Mouse (Mus musculus) limb, embryonic 14.5 days (tissue): Measurements from ENCODE around the gene Vmn1r85. TPM values are rescaled to one million over a fixed set of nuclear protein-coding genes. Genes with fewer than 3 reads are reported as not detected.
"Not testable (repeated sequence)": the region's sequence is repeated elsewhere in the genome, so short reads cannot be mapped to it uniquely, and the experiment has no call there.

Experiments used
- ATAC-seq: fragments of 200-750 bp; cut with Nextera tagmentation; 2 replicates; pipeline ENCODE4 v1.8.0; 2017; ENCODE audit warnings: low read depth, moderate number of reproducible peaks, moderate TSS enrichment; ENCODE audit not compliant: low FRiP score
- DNase-seq: peaks from one replicate; pipeline ENCODE4 v3.0.0-alpha.2; 2015; ENCODE audit warnings: low spot score
- H3K27ac ChIP-seq: fragments of 300-500 bp; sonication (generic); replicated peaks from 2 replicates; pipeline ENCODE4 v1.5.1; 2014; ENCODE audit warnings: low read depth, mild to moderate bottlenecking, low read length, moderate library complexity, mixed read lengths
- H3K27me3 ChIP-seq: fragments of 300-500 bp; sonication (generic); 2 replicates; pipeline ENCODE4 v1.6.1; 2014; ENCODE audit warnings: low read length, mixed read lengths; ENCODE audit not compliant: control insufficient read depth, insufficient read depth
- H3K36me3 ChIP-seq: fragments of 300-500 bp; sonication (generic); 2 replicates; pipeline ENCODE4 v1.6.1; 2014; ENCODE audit warnings: mild to moderate bottlenecking, low read length, moderate library complexity, mixed read lengths; ENCODE audit not compliant: control insufficient read depth, insufficient read depth
- H3K4me1 ChIP-seq: fragments of 300-500 bp; sonication (generic); 2 replicates; pipeline ENCODE4 v1.6.1; 2014; ENCODE audit warnings: antibody characterized with exemption, low read length, mixed read lengths; ENCODE audit not compliant: control insufficient read depth, insufficient read depth
- H3K4me2 ChIP-seq: fragments of 300-500 bp; sonication (generic); replicated peaks from 2 replicates; pipeline ENCODE4 v1.6.1; 2014; ENCODE audit warnings: low read depth, mild to moderate bottlenecking, low read length, moderate library complexity; ENCODE audit not compliant: severe bottlenecking
- H3K4me3 ChIP-seq: fragments of 300-500 bp; sonication (generic); replicated peaks from 2 replicates; pipeline ENCODE4 v1.5.1; 2014; ENCODE audit warnings: low read length
- H3K9ac ChIP-seq: fragments of 300-500 bp; sonication (generic); 2 replicates; pipeline ENCODE4 v1.6.1; 2014; ENCODE audit warnings: mild to moderate bottlenecking, low read depth, low read length, moderate library complexity; ENCODE audit not compliant: severe bottlenecking
- H3K9me3 ChIP-seq: fragments of 300-500 bp; sonication (generic); 2 replicates; pipeline ENCODE4 v1.6.1; 2016; ENCODE audit warnings: low read length; ENCODE audit not compliant: control insufficient read depth
- POLR2A ChIP-seq: fragments of 200-500 bp; IDR thresholded peaks from 2 replicates; pipeline ENCODE4 v1.8.0; 2012; ENCODE audit warnings: inconsistent platforms, mild to moderate bottlenecking, moderate library complexity, borderline replicate concordance; ENCODE audit not compliant: insufficient read depth, insufficient read length; ENCODE audit errors: extremely low read depth
- WGBS: fragments of 180-500 bp; shearing (Covaris S2); extraction: QIAGEN DNeasy Blood & Tissue Kit; methylation state at CpG from one replicate; pipeline ENCODE4 v1.1.7; 2014; 5-methylcytosine and 5-hydroxymethylcytosine counted together
- polyA plus RNA-seq, 2 experiments: library from polyadenylated mRNA; depleted of rRNA in 1 of 2; stranded (reverse) in 1 of 2; unstranded in 1 of 2; fragments of >200 nt; fragmentation: Nextera tagmentation in 1 of 2; extraction: Ambion mirVana in 1 of 2; gene quantifications; 2 replicates each; pipeline versions ENCODE4 v1.2.1 to v1.2.3; 2012 to 2014

Vmn1r85 gene
- polyA plus RNA-seq (2012; rRNA removed) (0.01 TPM in 1 of 2 replicates, not detected in the other), polyA plus RNA-seq (2014; fragmentation: Nextera tagmentation; extraction: Ambion mirVana) (not detected in 2 replicates)

- Histone ChIP-seq H3K4me1 (no peaks in the 10 kb centered on the region), H3K4me2 (no peak within 1 kb of the TSS), H3K27ac (no peak within 1 kb of the TSS), H3K9ac (no peak within 1 kb of the TSS), H3K9me3 (no peaks in the 10 kb centered on the region), H3K36me3 (no peaks in the 10 kb centered on the region), H3K4me3 (no peak within 1 kb of the TSS), H3K27me3 (no peaks in the 10 kb centered on the region)
- ATAC-seq (no peak), DNase-seq (no peak)
- WGBS: 60% methylated on average over 3 of the region's 3 CpGs
- no peak for TF ChIP-seq POLR2A
These were observed at the start of gene Vmn1r85 for GRCm38 (mm10) chr7:13095073-13095472. Gene Vmn1r85, minus strand, starts transcription at chr7:13095173.

- Histone ChIP-seq H3K27ac (no peak within 1 kb of the TSS), H3K27me3 (no peaks in the 10 kb centered on the region), H3K9ac (no peak within 1 kb of the TSS), H3K4me3 (no peak within 1 kb of the TSS), H3K4me2 (no peak within 1 kb of the TSS), H3K4me1 (no peaks in the 10 kb centered on the region), H3K36me3 (no peaks in the 10 kb centered on the region), H3K9me3 (no peaks in the 10 kb centered on the region)
- WGBS: 75% methylated on average over 1 of the region's 1 CpGs
- DNase-seq (no peak), ATAC-seq (no peak)
- no peak for TF ChIP-seq POLR2A
These were observed 45.1 kb upstream of the Vmn1r85 start, which contains the start of gene Vmn1r87 for GRCm38 (mm10) chr7:13140057-13140456. Gene Vmn1r87, minus strand, starts transcription at chr7:13140157.

- TF ChIP-seq POLR2A: no peak
- no peak overlapping the region for H3K9ac ChIP-seq
- H3K27ac ChIP-seq: no peak overlapping the region
- H3K27me3 ChIP-seq: no peaks in the 10 kb centered on the region
- no peak overlapping the region for H3K4me3 ChIP-seq
- no peaks in the 10 kb centered on the region for H3K4me1 ChIP-seq
- H3K4me2 ChIP-seq: no peak overlapping the region
- H3K36me3 ChIP-seq: no peaks in the 10 kb centered on the region
- no peaks in the 10 kb centered on the region for H3K9me3 ChIP-seq
- ATAC-seq: no peak
- no peak for DNase-seq
These were observed 42.4 kb upstream of the Vmn1r85 start for GRCm38 (mm10) chr7:13137340-13137739.

GRCm38 (mm10) chr7:13131856-13132255 lies 36.9 kb upstream of the Vmn1r85 start:
- H3K4me1 ChIP-seq: no peaks in the 10 kb centered on the region
- 87% methylated on average over 2 of the region's 2 CpGs for WGBS
- H3K36me3 ChIP-seq: no peaks in the 10 kb centered on the region
- DNase-seq (no peak), ATAC-seq (no peak)
- no peak overlapping the region for H3K4me2 ChIP-seq
- no peak for TF ChIP-seq POLR2A
- no peaks in the 10 kb centered on the region for H3K27me3 ChIP-seq
- H3K4me3 ChIP-seq: no peak overlapping the region
- no peak overlapping the region for H3K27ac ChIP-seq
- H3K9ac ChIP-seq: no peak overlapping the region
- H3K9me3 ChIP-seq: no peaks in the 10 kb centered on the region

GRCm38 (mm10) chr7:13123554-13124153 lies 28.7 kb upstream of the Vmn1r85 start:
- Histone ChIP-seq H3K4me2 (peak overlapping the region; percentile 31; the same call in 1 of the 2 replicates), H3K4me3 (peak overlapping the region; percentile 13; the same call in 1 of the 2 replicates)
- ATAC-seq: peak; percentile 70
- H3K4me1 ChIP-seq, H3K9me3 ChIP-seq, H3K27ac ChIP-seq, H3K9ac ChIP-seq, DNase-seq, H3K36me3 ChIP-seq, H3K27me3 ChIP-seq: not testable (repeated sequence)
- WGBS: 0% methylated on average over 12 of the region's 34 CpGs
